Mouse (Mus musculus) lung, postnatal 0 days (tissue): Measurements from ENCODE around the gene Sorbs1. TPM values are rescaled to one million over a fixed set of nuclear protein-coding genes. Genes with fewer than 3 reads are reported as not detected.

Experiments used
- ATAC-seq: fragments of 200-750 bp; cut with Nextera tagmentation; 2 replicates; pipeline ENCODE4 v1.8.0; 2017; ENCODE audit warnings: moderate library complexity
- DNase-seq: peaks from one replicate; pipeline ENCODE4 v3.0.0-alpha.2; 2016; ENCODE audit warnings: low spot score
- H3K27ac ChIP-seq: fragments of 300-500 bp; sonication (generic); 2 replicates; pipeline ENCODE4 v1.5.1; 2014; ENCODE audit warnings: antibody characterized with exemption, mild to moderate bottlenecking, low read length, mixed read lengths
- H3K27me3 ChIP-seq: fragments of 300-500 bp; sonication (generic); replicated peaks from 2 replicates; pipeline ENCODE4 v1.6.1; 2014; ENCODE audit warnings: low read length, mixed read lengths; ENCODE audit not compliant: insufficient read depth
- H3K36me3 ChIP-seq: fragments of 300-500 bp; sonication (generic); 2 replicates; pipeline ENCODE4 v1.6.1; 2014; ENCODE audit warnings: low read length, mixed read lengths; ENCODE audit not compliant: insufficient read depth
- H3K4me1 ChIP-seq: fragments of 300-500 bp; sonication (generic); 2 replicates; pipeline ENCODE4 v1.6.1; 2014; ENCODE audit warnings: antibody characterized with exemption, low read depth, low read length, mixed read lengths; ENCODE audit not compliant: insufficient read depth
- H3K4me2 ChIP-seq: fragments of 300-500 bp; sonication (generic); replicated peaks from 2 replicates; pipeline ENCODE4 v1.6.1; 2014; ENCODE audit warnings: low read depth, mild to moderate bottlenecking, low read length, moderate library complexity, mixed read lengths
- H3K4me3 ChIP-seq: fragments of 300-500 bp; sonication (generic); 2 replicates; pipeline ENCODE4 v1.5.1; 2014; ENCODE audit warnings: low read depth, low read length
- H3K9ac ChIP-seq: fragments of 300-500 bp; sonication (generic); replicated peaks from 2 replicates; pipeline ENCODE4 v1.6.1; 2014; ENCODE audit warnings: low read depth, mild to moderate bottlenecking
- H3K9me3 ChIP-seq: fragments of 300-500 bp; sonication (generic); 2 replicates; pipeline ENCODE4 v1.6.1; 2016; ENCODE audit warnings: low read length, mixed read lengths
- CTCF ChIP-seq: IDR thresholded peaks from 2 replicates; pipeline ENCODE4 v1.5.1; 2016; ENCODE audit warnings: antibody characterized with exemption, mild to moderate bottlenecking
- EP300 ChIP-seq: IDR thresholded peaks from 2 replicates; pipeline ENCODE4 v1.6.1; 2016; ENCODE audit warnings: antibody characterized with exemption, mild to moderate bottlenecking, control low read depth
- WGBS: fragments of 180-500 bp; shearing (Covaris S2); extraction: QIAGEN DNeasy Blood & Tissue Kit; methylation state at CpG from one replicate; pipeline ENCODE4 v1.1.7; 2014; 5-methylcytosine and 5-hydroxymethylcytosine counted together
- polyA plus RNA-seq: library from polyadenylated mRNA; unstranded; fragments of >200 nt; fragmentation: Nextera tagmentation; extraction: Ambion mirVana; gene quantifications from 2 replicates; pipeline ENCODE4 v1.2.1, GENCODE M21; 2015

Sorbs1 gene
- polyA plus RNA-seq, 1 experiment from 2014 or later: 36.4 TPM

GRCm38 (mm10) chr19:40290099-40290724 lies 223.4 kb downstream of the Sorbs1 start:
- Histone ChIP-seq H3K36me3 (no peaks in the 10 kb centered on the region), H3K4me3 (no peak overlapping the region), H3K9ac (no peak overlapping the region), H3K9me3 (no peaks in the 10 kb centered on the region), H3K27ac (no peak overlapping the region), H3K4me2 (no peak overlapping the region), H3K27me3 (no peaks in the 10 kb centered on the region), H3K4me1 (no peaks in the 10 kb centered on the region)
- ATAC-seq (no peak), DNase-seq (peak; percentile 29)
- TF ChIP-seq CTCF (no peak), EP300 (no peak)
- WGBS: 55% methylated on average over 6 of the region's 6 CpGs

- ATAC-seq (no peak), DNase-seq (no peak)
- Histone ChIP-seq H3K9me3 (no peaks in the 10 kb centered on the region), H3K9ac (no peak overlapping the region), H3K4me3 (no peak overlapping the region), H3K27ac (no peak overlapping the region), H3K4me1 (no peaks in the 10 kb centered on the region), H3K27me3 (no peaks in the 10 kb centered on the region), H3K4me2 (no peak overlapping the region), H3K36me3 (no peaks in the 10 kb centered on the region)
- WGBS: 88% methylated on average over 9 of the region's 9 CpGs
- TF ChIP-seq CTCF: no peak
- TF ChIP-seq EP300: no peak
Observed at GRCm38 (mm10) chr19:40288415-40288814, 225.2 kb downstream of the Sorbs1 start.

DNA sequence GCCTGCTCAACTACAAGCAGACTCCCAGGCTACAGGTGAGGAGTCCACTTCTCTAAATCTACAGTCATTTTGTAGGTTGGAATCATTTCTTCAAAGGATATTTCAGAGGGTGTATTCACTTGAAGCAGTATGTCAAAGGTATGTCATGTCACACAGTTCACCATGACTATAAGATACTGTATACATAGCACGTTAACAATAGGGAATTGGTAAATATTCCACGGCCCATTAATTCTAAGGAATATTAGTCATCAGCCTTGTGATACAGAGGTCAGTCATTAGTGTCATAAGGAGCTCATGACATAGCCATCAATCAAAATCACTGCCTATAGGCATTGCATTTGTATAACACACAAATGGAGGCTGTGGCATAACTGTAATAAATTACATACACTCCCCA lies 228.9 kb downstream of the Sorbs1 start:
- no peaks in the 10 kb centered on the region for H3K27me3 ChIP-seq
- 61% methylated on average over 2 of the region's 2 CpGs for WGBS
- no peak overlapping the region for H3K4me2 ChIP-seq
- no peaks in the 10 kb centered on the region for H3K36me3 ChIP-seq
- no peaks in the 10 kb centered on the region for H3K4me1 ChIP-seq
- no peak overlapping the region for H3K9ac ChIP-seq
- DNase-seq (no peak), ATAC-seq (no peak)
- H3K9me3 ChIP-seq: no peaks in the 10 kb centered on the region
- H3K4me3 ChIP-seq: no peak overlapping the region
- H3K27ac ChIP-seq: no peak overlapping the region
- TF ChIP-seq EP300 (no peak), CTCF (no peak)

DNA sequence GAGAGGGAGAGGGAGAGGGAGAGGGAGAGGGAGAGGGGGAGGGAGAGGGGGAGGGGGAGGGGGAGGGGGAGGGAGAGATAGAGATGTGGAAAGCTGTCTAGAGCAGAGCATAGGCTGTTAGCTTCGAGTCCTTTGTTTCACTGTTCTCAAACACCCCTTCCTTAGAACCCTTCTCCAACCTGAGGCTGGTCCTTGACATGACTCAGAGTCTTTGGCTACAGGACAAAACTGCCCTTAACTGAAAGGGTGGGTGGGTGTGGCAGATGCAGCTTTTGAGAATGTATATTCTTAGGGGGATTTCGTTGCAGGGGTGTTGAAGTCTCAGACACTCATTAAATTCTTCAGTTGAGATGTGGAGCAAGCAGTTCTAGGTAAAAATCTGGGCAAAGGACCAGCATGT lies 230.2 kb downstream of the Sorbs1 start:
- no peak for DNase-seq
- WGBS: 30% methylated on average over 2 of the region's 2 CpGs
- Histone ChIP-seq H3K4me2 (no peak overlapping the region), H3K36me3 (no peaks in the 10 kb centered on the region), H3K27me3 (no peaks in the 10 kb centered on the region), H3K9me3 (no peaks in the 10 kb centered on the region), H3K4me3 (no peak overlapping the region), H3K9ac (no peak overlapping the region), H3K27ac (no peak overlapping the region), H3K4me1 (no peaks in the 10 kb centered on the region)
- no peak for TF ChIP-seq EP300
- TF ChIP-seq CTCF: no peak
- no peak for ATAC-seq

DNA sequence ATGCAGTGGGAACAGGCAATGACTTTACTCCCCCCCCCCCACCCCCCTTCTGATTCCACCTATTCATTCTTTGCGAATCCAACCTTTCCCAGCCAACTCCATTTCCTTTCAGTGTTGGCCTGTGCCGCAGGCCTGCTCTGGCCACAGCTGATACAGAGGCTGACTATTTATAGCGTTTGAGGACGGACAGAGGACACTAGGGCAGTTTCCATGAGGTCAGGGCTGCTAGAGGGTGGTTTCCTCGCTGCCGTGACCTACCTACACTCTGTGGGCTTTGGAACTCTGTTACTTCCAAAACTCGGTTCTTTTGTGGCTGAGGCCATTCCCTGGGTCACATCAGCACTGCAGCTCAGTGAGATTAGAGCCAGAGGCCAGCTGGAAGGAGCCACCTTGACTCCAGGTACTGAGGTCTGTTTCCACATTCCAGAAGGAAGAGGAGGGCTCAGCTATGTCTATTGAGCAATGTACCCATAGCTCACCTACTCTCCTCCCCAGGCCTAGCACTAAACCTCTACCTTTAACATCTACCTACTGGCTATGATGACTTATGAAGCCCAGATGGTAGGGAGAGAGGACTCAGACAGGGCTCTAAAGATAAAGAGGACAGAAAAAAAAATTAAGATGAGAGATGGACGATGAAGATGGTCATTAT lies 235.1 kb downstream of the Sorbs1 start:
- Histone ChIP-seq H3K4me1 (no peaks in the 10 kb centered on the region), H3K27me3 (no peaks in the 10 kb centered on the region), H3K4me3 (no peak overlapping the region), H3K4me2 (no peak overlapping the region), H3K36me3 (no peaks in the 10 kb centered on the region), H3K9me3 (no peaks in the 10 kb centered on the region), H3K9ac (no peak overlapping the region), H3K27ac (no peak overlapping the region)
- WGBS: 59% methylated on average over 6 of the region's 8 CpGs
- ATAC-seq (no peak), DNase-seq (no peak)
- no peak for TF ChIP-seq CTCF
- no peak for TF ChIP-seq EP300

GRCm38 (mm10) chr19:40277494-40277893 lies 236.1 kb downstream of the Sorbs1 start:
- Histone ChIP-seq H3K4me3 (no peak overlapping the region), H3K4me2 (no peak overlapping the region), H3K9ac (no peak overlapping the region), H3K27me3 (no peaks in the 10 kb centered on the region), H3K27ac (no peak overlapping the region), H3K4me1 (no peaks in the 10 kb centered on the region), H3K36me3 (no peaks in the 10 kb centered on the region), H3K9me3 (no peaks in the 10 kb centered on the region)
- no peak for TF ChIP-seq EP300
- no peak for TF ChIP-seq CTCF
- ATAC-seq (no peak), DNase-seq (no peak)
- WGBS: 82% methylated on average over 8 of the region's 8 CpGs
